Mouse (Mus musculus) mature B cell (primary cell): ENCODE results near the gene Rnf34.

Experiments
- in situ Hi-C: fragments of 300-500 bp; cut with MboI; formaldehyde crosslinking; loops from 2 replicates; pipeline ENCODE4 v1.14.3; 2019

Gene Rnf34

GRCm38 (mm10) chr5:122899777-122900557, 50.1 kb downstream of the Rnf34 start:
- in situ Hi-C loops, result no loop called here

GRCm38 (mm10) chr5:122900558-122901171, 50.8 kb downstream of the Rnf34 start:
- in situ Hi-C loops, result no loop called here

GRCm38 (mm10) chr5:122901179-122901578, 51.3 kb downstream of the Rnf34 start:
- in situ Hi-C loops, result no loop called here

GRCm38 (mm10) chr5:122901666-122902065, 51.8 kb downstream of the Rnf34 start:
- in situ Hi-C loops, result no loop called here

- in situ Hi-C loops, result no loop called here
Observed at GRCm38 (mm10) chr5:122902228-122902627, 52.4 kb downstream of the Rnf34 start.

- in situ Hi-C loops, result no loop called here
Observed at GRCm38 (mm10) chr5:122903165-122903564, 53.3 kb downstream of the Rnf34 start.

- in situ Hi-C loops, result no loop called here
Observed at GRCm38 (mm10) chr5:122907182-122907581, 57.3 kb downstream of the Rnf34 start.

- in situ Hi-C loops, result no loop called here
Observed at GRCm38 (mm10) chr5:122908001-122908400, 58.2 kb downstream of the Rnf34 start.

- in situ Hi-C loops, result no loop called here
Observed at GRCm38 (mm10) chr5:122909481-122909880, 59.6 kb downstream of the Rnf34 start.

GRCm38 (mm10) chr5:122912863-122913262, 63.0 kb downstream of the Rnf34 start:
- in situ Hi-C loops, result no loop called here

GRCm38 (mm10) chr5:122916147-122916546, 66.3 kb downstream of the Rnf34 start:
- in situ Hi-C loops, result no loop called here

- in situ Hi-C loops, result no loop called here
Observed at GRCm38 (mm10) chr5:122917982-122918711, 68.3 kb downstream of the Rnf34 start.

- in situ Hi-C loops, result no loop called here
Observed at GRCm38 (mm10) chr5:122920557-122920956, 70.7 kb downstream of the Rnf34 start.
